Mouse (Mus musculus) adrenal gland, postnatal 25 days (tissue): ENCODE data around the gene Flvcr2. TPM values are rescaled to one million over a fixed set of nuclear protein-coding genes. Genes with fewer than 3 reads are reported as not detected.

Experiments
- DNase-seq: peaks from one replicate; pipeline ENCODE4 v3.0.0; 2021; ENCODE audit warnings: mixed read lengths
- microRNA-seq, 2 experiments: library from miRNA; unstranded; fragments of <30 nt; microRNA quantifications; one replicate each; pipeline ENCODE4 v1.2.0; 2021
- total RNA-seq: library from RNA; stranded (reverse); gene quantifications from 2 replicates; pipeline ENCODE4 v1.2.3, GENCODE M21; 2021

Gene Flvcr2
- total RNA-seq, 1 experiment from 2014 or later, result 3.4 TPM

GRCm38 (mm10) chr12:85859511-85860189 lies 113.3 kb downstream of the Flvcr2 start:
- peak; percentile 9 for DNase-seq

- no peak for DNase-seq
Measured at GRCm38 (mm10) chr12:85862514-85862913, 116.2 kb downstream of the Flvcr2 start.

Small RNAs within 50 kb of the gene (microRNA-seq; reads per million reads assigned to microRNA genes)
- gene Gm47285, result 0 to 0.69 reads per million in 2 experiments

Other genes starting within 250 kb of the Flvcr2 start
- 15.1 and 16.4 TPM in 2 replicates for gene Jdp2, start 147.5 kb upstream of the Flvcr2 start, total RNA-seq
- gene Batf, start 59.9 kb upstream of the Flvcr2 start, total RNA-seq, result not detected in 2 replicates
- 53.8 and 60.0 TPM in 2 replicates for gene Erg28, start 78.0 kb downstream of the Flvcr2 start, total RNA-seq
- gene Ttll5, start 78.1 kb downstream of the Flvcr2 start, total RNA-seq, result 25.1 and 29.1 TPM in 2 replicates